Mouse (Mus musculus) c-Kit-positive CD71-negative TER-119-negative erythroid progenitor cells, embryonic 14.5 days (primary cell): ENCODE measurements around the gene Cs.

ENCODE experiments used
- DNase-seq: peaks from one replicate; pipeline ENCODE4 v3.0.0-alpha.2; 2013; ENCODE audit warnings: low read depth

Gene Cs

DNA sequence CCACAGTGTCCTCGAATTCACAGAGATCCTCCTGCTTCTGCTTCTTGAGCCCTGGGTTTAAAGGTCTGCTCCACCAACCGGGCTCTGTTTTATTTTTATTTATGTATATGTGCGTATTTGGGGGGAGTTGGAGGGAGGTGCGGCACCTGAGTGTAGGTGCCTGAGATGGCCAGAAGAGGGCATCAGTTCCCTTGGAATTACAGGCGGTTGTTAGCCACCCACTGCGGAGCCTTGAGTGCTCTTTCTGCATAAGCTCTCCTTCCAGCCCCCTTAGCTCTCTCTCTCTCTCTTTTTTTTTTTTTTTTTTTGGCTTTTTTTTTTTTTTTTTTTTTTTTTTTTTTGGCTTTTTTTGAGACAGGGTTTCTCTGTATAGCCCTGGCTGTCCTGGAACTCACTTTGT lies 36.9 kb downstream of the Cs start:
- no peak for DNase-seq

DNA sequence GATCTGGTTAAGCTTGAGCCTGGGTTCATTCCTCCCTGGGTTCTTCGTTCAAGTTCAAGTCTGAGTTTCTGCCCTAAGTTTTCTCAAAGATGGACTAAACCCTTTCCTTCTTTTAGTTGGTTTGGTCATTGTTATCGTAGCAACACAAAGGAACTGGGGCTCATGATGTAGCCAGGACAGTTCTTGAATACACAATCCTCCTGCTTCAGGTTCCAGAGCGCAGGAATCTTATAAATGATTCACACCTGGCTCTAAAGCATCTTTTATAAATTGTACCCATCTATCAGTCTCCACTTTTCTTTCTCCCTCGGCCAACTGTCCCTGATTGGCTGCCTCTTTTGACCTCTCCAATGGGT lies 38.5 kb downstream of the Cs start:
- no peak for DNase-seq

GRCm38 (mm10) chr10:128376455-128377211 lies 39.1 kb downstream of the Cs start, which contains the start of gene Ankrd52:
Gene Ankrd52, plus strand, starts transcription at chr10:128377115.
- peak; percentile 67 for DNase-seq

- no peak for DNase-seq
These were observed 39.8 kb downstream of the Cs start for GRCm38 (mm10) chr10:128377222-128377939.

- no peak for DNase-seq
These were observed 40.5 kb downstream of the Cs start for GRCm38 (mm10) chr10:128377940-128378448.

- DNase-seq = no peak
These were observed 40.9 kb downstream of the Cs start for GRCm38 (mm10) chr10:128378462-128378861.

- DNase-seq = no peak
These were observed 41.7 kb downstream of the Cs start for GRCm38 (mm10) chr10:128379260-128379659.

- DNase-seq = no peak
These were observed 43.0 kb downstream of the Cs start for GRCm38 (mm10) chr10:128380565-128380964.

- DNase-seq = no peak
These were observed 44.9 kb downstream of the Cs start for GRCm38 (mm10) chr10:128382482-128382881.

DNA sequence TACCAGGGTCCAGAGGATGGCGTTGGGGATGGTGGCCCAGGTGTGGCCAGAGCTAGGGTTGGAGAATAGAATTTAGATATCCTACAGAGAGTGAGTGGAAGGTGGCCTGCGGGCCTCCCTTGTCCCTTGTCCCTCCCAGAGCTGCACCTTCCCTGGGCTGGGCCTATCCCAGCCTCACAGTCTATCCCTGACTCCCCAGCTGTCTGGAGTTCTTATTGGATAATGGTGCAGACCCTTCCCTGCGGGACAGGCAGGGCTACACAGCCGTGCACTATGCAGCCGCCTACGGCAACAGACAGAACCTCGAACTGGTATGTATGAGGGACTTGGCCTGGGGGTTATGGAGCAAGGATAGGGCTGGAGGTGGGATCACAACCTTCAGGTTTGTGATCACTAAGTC lies 48.4 kb downstream of the Cs start:
- DNase-seq = no peak

- DNase-seq = no peak
These were observed 51.4 kb downstream of the Cs start for GRCm38 (mm10) chr10:128388941-128389340.

- DNase-seq = no peak
These were observed 52.0 kb downstream of the Cs start for GRCm38 (mm10) chr10:128389570-128389969.

DNA sequence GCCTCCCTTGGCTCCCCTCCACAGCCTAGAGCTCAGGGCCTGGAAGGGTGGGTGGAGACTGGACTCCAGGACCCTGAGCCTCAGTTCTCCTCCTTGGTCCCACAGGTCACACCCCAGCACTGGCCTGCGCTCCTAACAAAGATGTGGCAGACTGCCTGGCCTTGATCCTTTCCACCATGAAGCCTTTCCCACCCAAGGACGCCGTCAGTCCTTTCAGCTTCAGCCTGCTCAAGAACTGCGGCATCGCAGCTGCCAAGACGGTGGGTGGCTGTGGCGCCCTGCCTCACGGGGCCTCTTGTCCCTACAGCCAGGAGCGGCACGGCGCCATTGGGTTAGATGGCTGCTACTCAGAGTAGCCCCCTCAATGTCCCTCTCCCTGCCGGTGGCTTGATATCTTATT lies 52.8 kb downstream of the Cs start:
- no peak for DNase-seq

GRCm38 (mm10) chr10:128391850-128392249 lies 54.3 kb downstream of the Cs start:
- DNase-seq = no peak

- no peak for DNase-seq
These were observed 58.6 kb downstream of the Cs start for GRCm38 (mm10) chr10:128396017-128396673.

GRCm38 (mm10) chr10:128396716-128397264 lies 59.3 kb downstream of the Cs start:
- no peak for DNase-seq

- no peak for DNase-seq
These were observed 59.9 kb downstream of the Cs start for GRCm38 (mm10) chr10:128397466-128397865.

DNA sequence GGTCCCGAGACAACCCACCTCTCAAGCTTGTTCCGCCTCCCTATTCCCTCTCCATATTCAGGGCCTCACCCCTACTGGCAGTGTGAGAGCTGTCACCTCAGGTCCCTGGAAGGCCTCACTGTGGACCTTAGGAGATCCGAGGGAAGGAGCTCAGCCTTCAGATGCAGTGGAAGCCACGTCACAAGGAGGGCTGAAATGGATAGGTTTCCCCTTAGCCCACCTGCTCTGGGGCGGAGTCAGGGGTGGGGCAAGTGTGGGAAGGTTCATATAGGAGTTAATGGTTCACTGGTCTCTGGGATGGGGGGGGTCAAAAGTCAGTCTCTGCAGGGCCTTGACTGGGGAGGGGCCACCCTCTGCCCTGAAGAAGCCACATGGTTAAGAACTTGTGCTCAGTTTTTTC lies 62.8 kb downstream of the Cs start:
- DNase-seq = no peak

GRCm38 (mm10) chr10:128401056-128401455 lies 63.5 kb downstream of the Cs start, which contains the start of gene Slc39a5:
Gene Slc39a5, minus strand, starts transcription at chr10:128401229.
- DNase-seq = no peak

DNA sequence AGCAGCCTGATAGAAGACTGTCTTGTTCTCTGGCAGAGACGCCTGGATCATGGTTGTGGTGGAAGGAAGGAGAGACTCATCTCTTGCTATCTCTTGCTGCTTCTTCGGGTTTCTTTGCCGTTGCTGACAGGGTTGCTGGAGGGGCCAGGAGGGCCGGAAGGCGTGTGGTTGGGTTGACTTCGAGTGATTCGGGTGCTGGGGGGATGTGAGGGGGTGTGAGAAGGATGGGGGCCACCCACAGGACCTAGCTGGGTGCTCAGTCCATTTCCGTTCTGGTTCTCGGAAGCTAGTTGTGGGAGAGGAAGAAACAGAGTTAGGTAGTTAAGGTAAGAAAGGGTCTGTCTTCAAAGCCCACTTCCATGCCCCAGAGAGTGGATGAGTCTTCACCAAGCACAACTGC lies 64.1 kb downstream of the Cs start:
- DNase-seq = no peak

- DNase-seq = no peak
These were observed 66.4 kb downstream of the Cs start for GRCm38 (mm10) chr10:128403931-128404330.
